Mouse (Mus musculus) layer of hippocampus, postnatal 10 days (tissue): Measurements from ENCODE around the gene Car5a. TPM values are rescaled to one million over a fixed set of nuclear protein-coding genes. Genes with fewer than 3 reads are reported as not detected.

Experiments
- DNase-seq, 2 experiments: peaks; one replicate each; pipeline ENCODE4 v3.0.0; 2021; ENCODE audit warnings: low spot score in 2 of 2
- total RNA-seq, 2 experiments: library from RNA; stranded (reverse); gene quantifications; 2 replicates each; pipeline ENCODE4 v1.2.3; 2021

The Car5a gene
- total RNA-seq, 2 experiments from 2014 or later, result not detected

- no peak for DNase-seq
These were observed 36.1 kb downstream of the Car5a start for GRCm38 (mm10) chr8:121908378-121909147.

- peak; percentile 98 to 99 for DNase-seq
These were observed 37.0 kb downstream of the Car5a start, which contains the start of gene Slc7a5 for GRCm38 (mm10) chr8:121907587-121908248. Slc7a5 (minus strand) TSS chr8:121907694.

- DNase-seq, result peak; percentile 49 to 59
These were observed 37.9 kb downstream of the Car5a start for GRCm38 (mm10) chr8:121906542-121907512.

- DNase-seq, result no peak
These were observed 38.8 kb downstream of the Car5a start for GRCm38 (mm10) chr8:121905864-121906263.

GRCm38 (mm10) chr8:121905420-121905819, 39.3 kb downstream of the Car5a start:
- DNase-seq, result no peak

- DNase-seq, result no peak
These were observed 39.7 kb downstream of the Car5a start for GRCm38 (mm10) chr8:121904999-121905398.

- DNase-seq, result no peak
These were observed 40.7 kb downstream of the Car5a start for GRCm38 (mm10) chr8:121903977-121904376.

GRCm38 (mm10) chr8:121901498-121902236, 43.0 kb downstream of the Car5a start:
- DNase-seq, result no peak

- no peak for DNase-seq
These were observed 45.3 kb downstream of the Car5a start for GRCm38 (mm10) chr8:121899180-121900044.

- peak; percentile 62 to 63 for DNase-seq
These were observed 46.2 kb downstream of the Car5a start for GRCm38 (mm10) chr8:121898401-121898931.

GRCm38 (mm10) chr8:121897871-121898381, 46.8 kb downstream of the Car5a start:
- DNase-seq, result no peak

- no peak for DNase-seq
These were observed 47.5 kb downstream of the Car5a start for GRCm38 (mm10) chr8:121897205-121897604.

GRCm38 (mm10) chr8:121896476-121897145, 48.1 kb downstream of the Car5a start:
- DNase-seq, result no peak

GRCm38 (mm10) chr8:121895910-121896309, 48.8 kb downstream of the Car5a start:
- DNase-seq, result no peak

- no peak for DNase-seq
These were observed 51.8 kb downstream of the Car5a start for GRCm38 (mm10) chr8:121892875-121893274.

- no peak for DNase-seq
These were observed 54.6 kb downstream of the Car5a start for GRCm38 (mm10) chr8:121889810-121890785.

GRCm38 (mm10) chr8:121889317-121889716, 55.4 kb downstream of the Car5a start:
- DNase-seq, result no peak
